Mouse (Mus musculus) MEL (cell line): ENCODE data around the gene Gabpa. TPM values are rescaled to one million over a fixed set of nuclear protein-coding genes. Genes with fewer than 3 reads are reported as not detected.

Source experiments
- DNase-seq: peaks from one replicate; pipeline ENCODE4 v3.0.0; 2011; ENCODE audit warnings: low read depth, low spot score
- H3K27ac ChIP-seq: 2 replicates; pipeline ENCODE4 v1.5.1; 2012; ENCODE audit warnings: low read depth, mild to moderate bottlenecking, control low read depth, low read length, moderate library complexity; ENCODE audit not compliant: control insufficient read depth
- H3K27me3 ChIP-seq, 2 experiments: fragments of 150-350 bp in 1 of 2; sonication (generic) in 1 of 2; 2 replicates each; pipeline ENCODE4 v1.6.1; 2012; ENCODE audit warnings: low read length in 2 of 2, mild to moderate bottlenecking in 2 of 2, improper control_type of control experiment in 1 of 2, moderate library complexity in 1 of 2; ENCODE audit not compliant: insufficient read depth in 2 of 2, control insufficient read depth in 1 of 2
- H3K36me3 ChIP-seq, 2 experiments: 2 replicates each; pipeline ENCODE4 v1.6.1; 2012 to 2014; ENCODE audit warnings: low read length in 2 of 2, improper control_type of control experiment in 1 of 2, inconsistent platforms in 1 of 2, mild to moderate bottlenecking in 1 of 2; ENCODE audit not compliant: insufficient read depth in 2 of 2, control insufficient read depth in 1 of 2
- H3K4me1 ChIP-seq, 2 experiments: fragments of 150-350 bp in 1 of 2; sonication (generic) in 1 of 2; 2 replicates each; pipeline ENCODE4 v1.6.1; 2012; ENCODE audit warnings: low read length in 2 of 2, improper control_type of control experiment in 1 of 2, mild to moderate bottlenecking in 1 of 2; ENCODE audit not compliant: insufficient read depth in 2 of 2, control insufficient read depth in 1 of 2
- H3K4me3 ChIP-seq, 2 experiments: fragments of 150-350 bp in 1 of 2; sonication (generic) in 1 of 2; 2 replicates each; pipeline ENCODE4 v1.5.1; 2012; ENCODE audit warnings: low read depth in 2 of 2, low read length in 2 of 2, mild to moderate bottlenecking in 2 of 2, moderate library complexity in 2 of 2, control low read depth in 1 of 2, improper control_type of control experiment in 1 of 2; ENCODE audit not compliant: control insufficient read depth in 1 of 2, insufficient read depth in 1 of 2
- H3K79me2 ChIP-seq: 2 replicates; pipeline ENCODE4 v1.6.1; 2012; ENCODE audit warnings: mild to moderate bottlenecking, low read length, moderate library complexity; ENCODE audit not compliant: control insufficient read depth, poor library complexity, insufficient read depth
- H3K9ac ChIP-seq: 2 replicates; pipeline ENCODE4 v1.6.1; 2012; ENCODE audit warnings: low read depth, mild to moderate bottlenecking, control low read depth, low read length, moderate library complexity; ENCODE audit not compliant: control insufficient read depth, poor library complexity, severe bottlenecking
- H3K9me3 ChIP-seq: fragments of 150-350 bp; sonication (generic); replicated peaks from 2 replicates; pipeline ENCODE4 v1.6.1; 2012; ENCODE audit warnings: mild to moderate bottlenecking, low read length, improper control_type of control experiment, moderate library complexity; ENCODE audit not compliant: insufficient read depth
- CHD2 ChIP-seq: IDR thresholded peaks from 2 replicates; pipeline ENCODE4 v1.6.1; 2011; ENCODE audit warnings: low read length, improper control_type of control experiment
- EP300 ChIP-seq, 2 experiments: IDR thresholded peaks; 2 replicates each; pipeline ENCODE4 v1.6.1; 2011; ENCODE audit warnings: improper control_type of control experiment in 2 of 2, low read length in 2 of 2, low read depth in 1 of 2, mild to moderate bottlenecking in 1 of 2
- ETS1 ChIP-seq: IDR thresholded peaks from 2 replicates; pipeline ENCODE4 v1.6.1; 2012; ENCODE audit warnings: low read depth, mild to moderate bottlenecking, inconsistent platforms, low read length, improper control_type of control experiment, moderate library complexity
- GABPA ChIP-seq: IDR thresholded peaks from 2 replicates; pipeline ENCODE4 v1.6.1; 2012; ENCODE audit warnings: low read depth, mild to moderate bottlenecking, inconsistent platforms, low read length, improper control_type of control experiment, moderate library complexity
- GATA1 ChIP-seq: IDR thresholded peaks from 2 replicates; pipeline ENCODE4 v1.6.1; 2011; ENCODE audit warnings: low read depth, low read length, improper control_type of control experiment
- MAFK ChIP-seq: IDR thresholded peaks from 2 replicates; pipeline ENCODE4 v1.6.1; 2011; ENCODE audit warnings: low read depth, mild to moderate bottlenecking, low read length, improper control_type of control experiment, borderline replicate concordance
- MAX ChIP-seq: IDR thresholded peaks from 2 replicates; pipeline ENCODE4 v1.6.1; 2011; ENCODE audit warnings: low read length, improper control_type of control experiment
- MAZ ChIP-seq: IDR thresholded peaks from 2 replicates; pipeline ENCODE4 v1.6.1; 2012; ENCODE audit warnings: low read depth, mild to moderate bottlenecking, inconsistent platforms, low read length, improper control_type of control experiment
- MEF2A ChIP-seq: IDR thresholded peaks from 2 replicates; pipeline ENCODE4 v1.6.1; 2014; ENCODE audit warnings: low read depth, mild to moderate bottlenecking, inconsistent platforms, low read length, improper control_type of control experiment; ENCODE audit not compliant: poor library complexity, insufficient replicate concordance, severe bottlenecking; ENCODE audit errors: extremely low read depth
- MXI1 ChIP-seq: IDR thresholded peaks from 2 replicates; pipeline ENCODE4 v1.6.1; 2011; ENCODE audit warnings: mild to moderate bottlenecking, low read depth, low read length, improper control_type of control experiment
- MYB ChIP-seq: IDR thresholded peaks from 2 replicates; pipeline ENCODE4 v1.6.1; 2011; ENCODE audit warnings: mild to moderate bottlenecking, low read depth, low read length, improper control_type of control experiment
- NELFE ChIP-seq: IDR thresholded peaks from 2 replicates; pipeline ENCODE4 v1.6.1; 2011; ENCODE audit warnings: low read depth, low read length, improper control_type of control experiment
- NRF1 ChIP-seq: IDR thresholded peaks from 2 replicates; pipeline ENCODE4 v1.6.1; 2014; ENCODE audit warnings: low read depth, mild to moderate bottlenecking, inconsistent platforms, low read length, improper control_type of control experiment, moderate library complexity; ENCODE audit not compliant: poor library complexity, insufficient read depth, severe bottlenecking
- POLR2AphosphoS5 ChIP-seq: IDR thresholded peaks from 2 replicates; pipeline ENCODE4 v1.6.1; 2012; ENCODE audit warnings: low read depth, borderline replicate concordance, mild to moderate bottlenecking, inconsistent platforms, low read length, moderate library complexity, mixed read lengths
- RAD21 ChIP-seq: IDR thresholded peaks from 2 replicates; pipeline ENCODE4 v1.6.1; 2011; ENCODE audit warnings: mild to moderate bottlenecking, low read depth, low read length, improper control_type of control experiment
- RCOR1 ChIP-seq: IDR thresholded peaks from 2 replicates; pipeline ENCODE4 v1.6.1; 2012; ENCODE audit warnings: low read depth, mild to moderate bottlenecking, inconsistent platforms, low read length, improper control_type of control experiment
- SIN3A ChIP-seq: IDR thresholded peaks from 2 replicates; pipeline ENCODE4 v1.6.1; 2012; ENCODE audit warnings: low read length, improper control_type of control experiment, inconsistent platforms
- SMC3 ChIP-seq: IDR thresholded peaks from 2 replicates; pipeline ENCODE4 v1.6.1; 2011; ENCODE audit warnings: low read depth, low read length, improper control_type of control experiment
- TAL1 ChIP-seq: IDR thresholded peaks from 2 replicates; pipeline ENCODE4 v1.6.1; 2012; ENCODE audit warnings: mild to moderate bottlenecking, inconsistent platforms, low read length, moderate library complexity, mixed read lengths
- TCF12 ChIP-seq: IDR thresholded peaks from 2 replicates; pipeline ENCODE4 v1.6.1; 2014; ENCODE audit warnings: low read depth, mild to moderate bottlenecking, inconsistent platforms, low read length, improper control_type of control experiment, moderate library complexity
- UBTF ChIP-seq: IDR thresholded peaks from 2 replicates; pipeline ENCODE4 v1.6.1; 2012; ENCODE audit warnings: low read depth, mild to moderate bottlenecking, inconsistent platforms, low read length, improper control_type of control experiment, moderate library complexity, borderline replicate concordance; ENCODE audit not compliant: insufficient read depth
- USF2 ChIP-seq, 2 experiments: IDR thresholded peaks; 2 replicates each; pipeline ENCODE4 v1.6.1; 2011 to 2012; ENCODE audit warnings: improper control_type of control experiment in 2 of 2, low read length in 2 of 2, borderline replicate concordance in 1 of 2, inconsistent platforms in 1 of 2, low read depth in 1 of 2, mild to moderate bottlenecking in 1 of 2; ENCODE audit not compliant: insufficient read depth in 1 of 2
- ZC3H11A ChIP-seq: IDR thresholded peaks from 2 replicates; pipeline ENCODE4 v1.6.1; 2012; ENCODE audit warnings: low read depth, mild to moderate bottlenecking, inconsistent platforms, low read length, improper control_type of control experiment
- ZMIZ1 ChIP-seq: IDR thresholded peaks from 2 replicates; pipeline ENCODE4 v1.6.1; 2012; ENCODE audit warnings: low read depth, mild to moderate bottlenecking, inconsistent platforms, low read length, improper control_type of control experiment, moderate library complexity
- polyA plus RNA-seq, 2 experiments: library from polyadenylated mRNA; stranded (reverse) in 1 of 2; unstranded in 1 of 2; fragments of >175 nt in 1 of 2; fragments of >200 nt in 1 of 2; gene quantifications; 2 replicates each; pipeline versions ENCODE4 v1.2.1 to v1.2.4; 2012; ENCODE audit warnings: low replicate concordance in 2 of 2, low read depth in 1 of 2; ENCODE audit not compliant: insufficient read length in 2 of 2, insufficient read depth in 1 of 2, missing spikeins in 1 of 2
- total RNA-seq: library from RNA; depleted of rRNA; stranded (reverse); fragments of 300-350 nt; gene quantifications from 2 replicates; pipeline ENCODE4 v1.2.3, GENCODE M21; 2012

Gabpa gene
- total and polyA plus RNA-seq, 3 experiments = 28.7 to 29.2 TPM; not detected in 1

GRCm38 (mm10) chr16:84875718-84876035 lies 41.0 kb downstream of the Gabpa start:
- TF ChIP-seq SIN3A (no peak), RCOR1 (no peak), GABPA (no peak), ETS1 (no peak), MAZ (no peak), GATA1 (no peak), POLR2AphosphoS5 (no peak), MAFK (no peak), ZMIZ1 (no peak), CHD2 (no peak)
- Histone ChIP-seq H3K36me3 (peaks cover 0 to 5% of the 10 kb centered on the region in 2 experiments; a peak in 2 of 4 replicates), H3K9me3 (no peaks in the 10 kb centered on the region), H3K9ac (no peak overlapping the region), H3K27ac (no peak overlapping the region), H3K4me3 (no peak overlapping the region), H3K27me3 (no peaks in the 10 kb centered on the region; a peak in 1 of 4 replicates), H3K4me1 (peaks cover 0 to 9% of the 10 kb centered on the region in 2 experiments; a peak in 2 of 4 replicates), H3K79me2 (no peaks in the 10 kb centered on the region)
- DNase-seq = no peak

DNA sequence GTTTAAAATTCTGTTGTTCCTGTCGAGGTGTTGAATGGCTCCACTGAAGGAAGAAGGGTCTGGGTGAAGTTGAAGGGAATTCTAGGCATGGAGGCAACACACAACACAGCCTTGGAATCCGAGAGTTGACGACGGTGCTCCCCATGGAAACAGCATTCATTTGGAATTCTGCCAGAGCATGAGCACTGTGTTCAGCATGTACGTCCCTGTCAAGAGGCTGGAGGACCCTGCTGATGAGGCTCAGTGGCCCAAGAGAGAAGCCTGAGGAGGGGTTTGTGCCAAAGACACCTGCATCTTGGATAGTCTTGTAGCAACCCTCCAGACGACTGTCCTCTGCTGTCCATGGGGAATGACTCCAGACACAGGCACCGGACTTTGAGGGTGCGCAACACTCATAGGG lies 41.4 kb downstream of the Gabpa start:
- no peaks in the 10 kb centered on the region; a peak in 1 of 4 replicates for H3K27me3 ChIP-seq
- peaks cover 0 to 13% of the 10 kb centered on the region in 2 experiments; a peak in 2 of 4 replicates for H3K4me1 ChIP-seq
- H3K79me2 ChIP-seq = no peaks in the 10 kb centered on the region
- DNase-seq = no peak
- TF ChIP-seq RAD21 (no peak), TCF12 (no peak), EP300 (IDR thresholded peaks at IDR 0.05; ENCODE audit: low read depth in 1 of 2, low read length in 2 of 2) (no peak), MXI1 (no peak), NRF1 (no peak), ETS1 (no peak), SIN3A (no peak), ZC3H11A (no peak), SMC3 (no peak), MYB (no peak), MEF2A (no peak), USF2 (IDR thresholded peaks at IDR 0.05; ENCODE audit: borderline replicate concordance in 1 of 2, insufficient read depth in 1 of 2, low read depth in 1 of 2, low read length in 2 of 2) (no peak), TAL1 (no peak), NELFE (no peak), ZMIZ1 (no peak), UBTF (no peak), MAX (no peak)
- TF ChIP-seq, all 39 proteins: peak for 0
- Histone ChIP-seq H3K27ac (no peak overlapping the region), H3K36me3 (peaks cover 0 to 5% of the 10 kb centered on the region in 2 experiments; a peak in 2 of 4 replicates), H3K9ac (no peak overlapping the region), H3K4me3 (no peak overlapping the region), H3K9me3 (no peaks in the 10 kb centered on the region)
